Mouse (Mus musculus) neural tube, embryonic 12.5 days (tissue): ENCODE data around the gene Vps13c. TPM values are rescaled to one million over a fixed set of nuclear protein-coding genes. Genes with fewer than 3 reads are reported as not detected.

Experiments used
- ATAC-seq: fragments of 200-750 bp; cut with Nextera tagmentation; 2 replicates; pipeline ENCODE4 v1.8.0; 2017; ENCODE audit warnings: low read depth, mild to moderate bottlenecking, moderate TSS enrichment, moderate library complexity; ENCODE audit not compliant: low FRiP score
- H3K27ac ChIP-seq: fragments of 300-500 bp; sonication (generic); 2 replicates; pipeline ENCODE4 v1.5.1; 2016
- H3K27me3 ChIP-seq: fragments of 300-500 bp; sonication (generic); replicated peaks from 2 replicates; pipeline ENCODE4 v1.6.1; 2016; ENCODE audit warnings: mild to moderate bottlenecking
- H3K36me3 ChIP-seq: fragments of 300-500 bp; sonication (generic); 2 replicates; pipeline ENCODE4 v1.6.1; 2016; ENCODE audit warnings: mild to moderate bottlenecking
- H3K4me1 ChIP-seq: fragments of 300-500 bp; sonication (generic); 2 replicates; pipeline ENCODE4 v1.6.1; 2016
- H3K4me2 ChIP-seq: fragments of 300-500 bp; sonication (generic); replicated peaks from 2 replicates; pipeline ENCODE4 v1.6.1; 2016; ENCODE audit warnings: mild to moderate bottlenecking
- H3K4me3 ChIP-seq: fragments of 300-500 bp; sonication (generic); 2 replicates; pipeline ENCODE4 v1.5.1; 2016
- H3K9ac ChIP-seq: fragments of 300-500 bp; sonication (generic); 2 replicates; pipeline ENCODE4 v1.6.1; 2016; ENCODE audit warnings: mild to moderate bottlenecking
- H3K9me3 ChIP-seq: fragments of 300-500 bp; sonication (generic); 2 replicates; pipeline ENCODE4 v1.6.1; 2016; ENCODE audit warnings: mild to moderate bottlenecking
- WGBS: fragments of 180-500 bp; shearing (Covaris S2); methylation state at CpG from one replicate; pipeline ENCODE4 v1.1.7; 2016; 5-methylcytosine and 5-hydroxymethylcytosine counted together
- polyA plus RNA-seq: library from polyadenylated mRNA; unstranded; fragments of >200 nt; fragmentation: Nextera tagmentation; extraction: Ambion mirVana; gene quantifications from 2 replicates; pipeline ENCODE4 v1.2.1, GENCODE M21; 2016

Gene Vps13c
- polyA plus RNA-seq, 1 experiment from 2014 or later, result 8.0 TPM

- H3K4me3 ChIP-seq, result no peak overlapping the region
- H3K27me3 ChIP-seq, result peaks cover 12% of the 10 kb centered on the region
Measured at GRCm38 (mm10) chr9:67837311-67837710, 2.9 kb upstream of the Vps13c start.

GRCm38 (mm10) chr9:67842797-67843196, 2.6 kb downstream of the Vps13c start:
- Histone ChIP-seq H3K4me3 (no peak overlapping the region), H3K27ac (no peak overlapping the region), H3K4me1 (peaks cover 7% of the 10 kb centered on the region; the same call in 1 of the 2 replicates), H3K36me3 (no peaks in the 10 kb centered on the region), H3K27me3 (no peaks in the 10 kb centered on the region), H3K9ac (no peak overlapping the region), H3K4me2 (no peak overlapping the region), H3K9me3 (no peaks in the 10 kb centered on the region)
- ATAC-seq, result no peak
- WGBS, result 79% methylated on average over 5 of the region's 5 CpGs

More at GRCm38 (mm10) chr9:67837311-67837710, 2.9 kb upstream of the Vps13c start:
- Histone ChIP-seq H3K27ac (no peak overlapping the region), H3K9me3 (no peaks in the 10 kb centered on the region), H3K9ac (no peak overlapping the region), H3K4me1 (peaks cover 7% of the 10 kb centered on the region; the same call in 1 of the 2 replicates), H3K4me2 (no peak overlapping the region), H3K36me3 (no peaks in the 10 kb centered on the region)
- no peak for ATAC-seq
- WGBS, result 78% methylated on average over 2 of the region's 2 CpGs

DNA sequence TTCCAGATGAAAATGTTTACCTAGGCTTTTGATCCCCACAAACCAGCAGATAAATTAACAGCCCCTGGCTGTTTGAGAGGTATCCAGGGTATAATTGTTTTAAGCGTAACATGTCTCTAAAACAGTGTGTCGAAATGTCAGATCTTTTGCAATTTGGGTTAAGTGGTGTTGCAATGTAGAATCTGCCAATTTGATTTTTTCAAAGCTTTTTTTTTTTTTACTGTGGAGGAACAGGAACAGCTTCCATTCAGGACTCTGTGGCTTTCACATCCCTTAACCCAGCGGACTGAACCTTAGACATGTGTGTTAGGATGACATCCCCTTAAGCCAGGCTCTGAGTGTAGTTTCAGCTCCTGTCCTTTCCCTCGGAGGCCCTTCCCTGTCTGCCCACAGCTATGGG, 4.8 kb downstream of the Vps13c start:
- WGBS, result 89% methylated on average over 4 of the region's 4 CpGs
- Histone ChIP-seq H3K27ac (no peak overlapping the region), H3K27me3 (no peaks in the 10 kb centered on the region), H3K4me3 (no peak overlapping the region), H3K4me1 (peaks cover 7% of the 10 kb centered on the region; the same call in 1 of the 2 replicates), H3K4me2 (no peak overlapping the region), H3K36me3 (no peaks in the 10 kb centered on the region), H3K9ac (no peak overlapping the region), H3K9me3 (no peaks in the 10 kb centered on the region)
- ATAC-seq, result no peak

GRCm38 (mm10) chr9:67845648-67846047, 5.5 kb downstream of the Vps13c start:
- Histone ChIP-seq H3K4me2 (no peak overlapping the region), H3K4me3 (no peak overlapping the region), H3K36me3 (no peaks in the 10 kb centered on the region), H3K27ac (no peak overlapping the region), H3K9me3 (no peaks in the 10 kb centered on the region), H3K27me3 (no peaks in the 10 kb centered on the region), H3K9ac (no peak overlapping the region), H3K4me1 (peaks cover 6% of the 10 kb centered on the region; the same call in 1 of the 2 replicates)
- 87% methylated on average over 5 of the region's 5 CpGs for WGBS
- no peak for ATAC-seq

GRCm38 (mm10) chr9:67846089-67846488, 5.9 kb downstream of the Vps13c start:
- no peak for ATAC-seq
- no peak overlapping the region for H3K4me3 ChIP-seq
- 100% methylated on average over 2 of the region's 2 CpGs for WGBS
- H3K27ac ChIP-seq, result no peak overlapping the region
- H3K4me1 ChIP-seq, result peaks cover 2% of the 10 kb centered on the region; the same call in 1 of the 2 replicates
- H3K9me3 ChIP-seq, result no peaks in the 10 kb centered on the region
- H3K36me3 ChIP-seq, result no peaks in the 10 kb centered on the region
- H3K27me3 ChIP-seq, result no peaks in the 10 kb centered on the region
- H3K4me2 ChIP-seq, result no peak overlapping the region
- no peak overlapping the region for H3K9ac ChIP-seq

- WGBS, result 76% methylated on average over 3 of the region's 3 CpGs
- no peaks in the 10 kb centered on the region for H3K27me3 ChIP-seq
- H3K9ac ChIP-seq, result no peak overlapping the region
- H3K4me2 ChIP-seq, result no peak overlapping the region
- no peak for ATAC-seq
- no peak overlapping the region for H3K27ac ChIP-seq
- H3K4me1 ChIP-seq, result no peaks in the 10 kb centered on the region
- no peak overlapping the region for H3K4me3 ChIP-seq
- no peaks in the 10 kb centered on the region for H3K36me3 ChIP-seq
- H3K9me3 ChIP-seq, result no peaks in the 10 kb centered on the region
Measured at GRCm38 (mm10) chr9:67847606-67848005, 7.4 kb downstream of the Vps13c start.

GRCm38 (mm10) chr9:67849397-67849796, 9.2 kb downstream of the Vps13c start:
- 88% methylated on average over 12 of the region's 12 CpGs for WGBS
- Histone ChIP-seq H3K4me1 (no peaks in the 10 kb centered on the region), H3K4me2 (no peak overlapping the region), H3K36me3 (no peaks in the 10 kb centered on the region), H3K9ac (no peak overlapping the region), H3K27me3 (no peaks in the 10 kb centered on the region), H3K4me3 (no peak overlapping the region), H3K27ac (no peak overlapping the region), H3K9me3 (no peaks in the 10 kb centered on the region)
- ATAC-seq, result no peak

- Histone ChIP-seq H3K27me3 (no peaks in the 10 kb centered on the region), H3K27ac (no peak overlapping the region), H3K4me3 (no peak overlapping the region), H3K9me3 (no peaks in the 10 kb centered on the region), H3K36me3 (peaks cover 2% of the 10 kb centered on the region), H3K4me2 (no peak overlapping the region), H3K9ac (no peak overlapping the region), H3K4me1 (no peaks in the 10 kb centered on the region)
- 94% methylated on average over 3 of the region's 3 CpGs for WGBS
- no peak for ATAC-seq
Measured at GRCm38 (mm10) chr9:67849846-67850245, 9.7 kb downstream of the Vps13c start.

DNA sequence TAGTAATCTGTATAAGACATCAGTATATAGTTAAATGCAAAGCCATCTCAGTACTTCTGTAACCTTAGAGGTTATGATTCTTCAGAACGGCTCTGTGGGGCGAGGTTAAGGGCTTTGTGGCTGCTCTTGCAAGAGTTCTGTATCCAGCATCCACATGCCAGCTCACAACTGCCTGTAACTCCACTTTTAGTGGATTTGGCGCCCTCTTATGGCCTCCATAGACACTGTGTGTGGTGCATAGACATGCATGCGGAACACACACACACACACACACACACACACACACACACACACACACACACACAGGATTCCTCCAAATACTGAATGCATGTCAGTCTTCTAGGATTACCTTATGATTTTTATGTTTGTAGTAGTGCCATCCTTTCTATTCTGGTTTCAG, 11.0 kb downstream of the Vps13c start:
- H3K36me3 ChIP-seq, result peaks cover 7% of the 10 kb centered on the region
- H3K4me2 ChIP-seq, result no peak overlapping the region
- no peaks in the 10 kb centered on the region for H3K9me3 ChIP-seq
- WGBS, result 90% methylated on average over 4 of the region's 4 CpGs
- H3K4me1 ChIP-seq, result no peaks in the 10 kb centered on the region
- no peak for ATAC-seq
- no peak overlapping the region for H3K4me3 ChIP-seq
- H3K9ac ChIP-seq, result no peak overlapping the region
- H3K27ac ChIP-seq, result no peak overlapping the region
- H3K27me3 ChIP-seq, result no peaks in the 10 kb centered on the region

DNA sequence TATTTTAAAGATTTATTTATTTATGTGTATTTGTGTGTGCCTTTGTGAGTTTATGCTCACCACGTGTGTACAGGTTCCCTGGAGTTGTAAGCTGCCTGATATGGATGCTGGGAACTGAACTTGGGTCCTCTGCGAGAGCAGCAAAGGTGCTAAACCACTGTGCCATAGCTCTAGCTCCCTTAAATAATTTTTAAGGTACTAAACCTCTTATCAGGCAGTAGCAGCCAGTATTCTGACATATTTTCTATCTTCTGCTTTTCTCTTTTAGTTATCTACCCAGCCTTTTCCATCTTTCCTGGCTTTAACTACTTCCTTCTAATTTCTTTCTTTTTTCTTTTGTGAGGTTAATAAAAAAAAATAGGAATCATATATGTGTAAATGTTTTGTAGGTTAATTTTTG, 20.1 kb downstream of the Vps13c start:
- H3K4me3 ChIP-seq, result no peak overlapping the region
- no peak for ATAC-seq
- H3K9me3 ChIP-seq, result no peaks in the 10 kb centered on the region
- 94% methylated on average over 2 of the region's 2 CpGs for WGBS
- no peak overlapping the region for H3K4me2 ChIP-seq
- no peak overlapping the region for H3K9ac ChIP-seq
- H3K27ac ChIP-seq, result no peak overlapping the region
- H3K36me3 ChIP-seq, result peaks cover 7% of the 10 kb centered on the region
- H3K4me1 ChIP-seq, result no peaks in the 10 kb centered on the region
- H3K27me3 ChIP-seq, result no peaks in the 10 kb centered on the region

DNA sequence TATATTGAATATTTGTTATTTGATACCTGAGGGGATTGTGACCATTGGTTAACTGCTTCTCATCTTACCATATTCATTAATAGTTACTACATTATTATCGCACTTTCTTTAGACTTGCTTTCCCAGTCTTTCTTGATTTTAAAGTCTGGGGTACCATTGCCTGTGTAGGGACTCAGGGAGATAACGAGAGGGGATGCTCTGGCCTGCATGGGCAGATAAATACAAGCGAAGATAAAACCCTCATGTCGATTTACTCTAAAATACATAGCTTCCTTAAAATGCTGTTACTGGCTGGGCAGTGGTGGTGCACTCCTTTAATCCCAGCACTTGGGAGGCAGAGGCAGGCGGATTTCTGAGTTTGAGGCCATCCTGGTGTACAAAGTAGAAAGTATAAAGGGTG, 23.1 kb downstream of the Vps13c start:
- 86% methylated on average over 5 of the region's 5 CpGs for WGBS
- ATAC-seq, result no peak

GRCm38 (mm10) chr9:67864011-67864410, 23.8 kb downstream of the Vps13c start:
- H3K9ac ChIP-seq, result no peak overlapping the region
- H3K4me2 ChIP-seq, result no peak overlapping the region
- no peaks in the 10 kb centered on the region for H3K4me1 ChIP-seq
- H3K36me3 ChIP-seq, result no peaks in the 10 kb centered on the region
- no peak overlapping the region for H3K27ac ChIP-seq
- no peak overlapping the region for H3K4me3 ChIP-seq
- no peak for ATAC-seq
- 19% methylated on average over 4 of the region's 4 CpGs for WGBS
- H3K9me3 ChIP-seq, result no peaks in the 10 kb centered on the region
- no peaks in the 10 kb centered on the region for H3K27me3 ChIP-seq

More for the DNA sequence above, 23.1 kb downstream of the Vps13c start:
- Histone ChIP-seq H3K9me3 (no peaks in the 10 kb centered on the region), H3K36me3 (peaks cover under 1% of the 10 kb centered on the region; the same call in 1 of the 2 replicates), H3K4me3 (no peak overlapping the region), H3K9ac (no peak overlapping the region), H3K4me2 (no peak overlapping the region), H3K4me1 (no peaks in the 10 kb centered on the region), H3K27me3 (no peaks in the 10 kb centered on the region), H3K27ac (no peak overlapping the region)

DNA sequence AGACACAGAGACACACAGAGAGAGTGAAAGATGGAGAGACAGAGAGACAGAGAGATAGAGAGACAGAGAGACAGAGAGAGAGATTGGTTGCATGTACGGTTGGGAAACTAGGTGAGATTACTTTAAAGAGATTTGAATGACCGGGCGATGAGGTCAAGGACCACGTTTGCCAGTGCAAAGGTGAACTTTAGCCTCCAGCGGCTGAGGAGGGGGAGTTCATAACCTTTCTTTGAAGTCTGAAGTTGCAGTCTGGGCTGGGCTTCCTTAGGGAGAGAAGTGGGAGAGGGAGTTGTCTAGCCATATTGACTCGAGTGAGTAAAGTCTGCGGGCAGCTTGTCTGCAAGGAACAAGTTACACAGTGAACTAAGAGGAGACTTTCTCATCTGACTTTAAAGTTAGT, 25.2 kb downstream of the Vps13c start:
- H3K27ac ChIP-seq, result no peak overlapping the region
- no peak for ATAC-seq
- no peaks in the 10 kb centered on the region for H3K9me3 ChIP-seq
- WGBS, result 60% methylated on average over 7 of the region's 7 CpGs
- no peaks in the 10 kb centered on the region for H3K27me3 ChIP-seq
- H3K4me2 ChIP-seq, result no peak overlapping the region
- no peak overlapping the region for H3K4me3 ChIP-seq
- H3K36me3 ChIP-seq, result no peaks in the 10 kb centered on the region
- no peak overlapping the region for H3K9ac ChIP-seq
- no peaks in the 10 kb centered on the region for H3K4me1 ChIP-seq
